Mouse (Mus musculus) midbrain, embryonic 16.5 days (tissue): Measurements from ENCODE around the gene Zdhhc7. TPM values are rescaled to one million over a fixed set of nuclear protein-coding genes. Genes with fewer than 3 reads are reported as not detected.

Source experiments
- ATAC-seq: fragments of 200-750 bp; cut with Nextera tagmentation; 2 replicates; pipeline ENCODE4 v1.8.0; 2017; ENCODE audit warnings: moderate TSS enrichment
- H3K27ac ChIP-seq: fragments of 300-500 bp; sonication (generic); 2 replicates; pipeline ENCODE4 v1.5.1; 2014; ENCODE audit warnings: mild to moderate bottlenecking, low read length, mixed read lengths
- H3K27me3 ChIP-seq: fragments of 300-500 bp; sonication (generic); 2 replicates; pipeline ENCODE4 v1.6.1; 2014; ENCODE audit warnings: low read depth, low read length, mixed read lengths; ENCODE audit not compliant: control insufficient read depth, insufficient read depth
- H3K36me3 ChIP-seq: fragments of 300-500 bp; sonication (generic); 2 replicates; pipeline ENCODE4 v1.6.1; 2014; ENCODE audit warnings: mild to moderate bottlenecking, low read length, moderate library complexity, mixed read lengths; ENCODE audit not compliant: control insufficient read depth, insufficient read depth
- H3K4me1 ChIP-seq: fragments of 300-500 bp; sonication (generic); 2 replicates; pipeline ENCODE4 v1.6.1; 2014; ENCODE audit warnings: mild to moderate bottlenecking, low read length, mixed read lengths; ENCODE audit not compliant: control insufficient read depth, insufficient read depth
- H3K4me2 ChIP-seq: fragments of 300-500 bp; sonication (generic); 2 replicates; pipeline ENCODE4 v1.6.1; 2014; ENCODE audit warnings: mild to moderate bottlenecking, low read length, mixed read lengths
- H3K4me3 ChIP-seq: fragments of 300-500 bp; sonication (generic); 2 replicates; pipeline ENCODE4 v1.5.1; 2014; ENCODE audit warnings: low read depth, mild to moderate bottlenecking, low read length, moderate library complexity, mixed read lengths
- H3K9ac ChIP-seq: fragments of 300-500 bp; sonication (generic); 2 replicates; pipeline ENCODE4 v1.6.1; 2014; ENCODE audit warnings: low read depth, low read length, mixed read lengths
- H3K9me3 ChIP-seq: fragments of 300-500 bp; sonication (generic); replicated peaks from 2 replicates; pipeline ENCODE4 v1.6.1; 2014; ENCODE audit warnings: mild to moderate bottlenecking, low read length, mixed read lengths; ENCODE audit not compliant: control insufficient read depth, poor library complexity, severe bottlenecking
- WGBS: fragments of 180-500 bp; shearing (Covaris S2); extraction: QIAGEN DNeasy Blood & Tissue Kit; methylation state at CpG from one replicate; pipeline ENCODE4 v1.1.7; 2014; 5-methylcytosine and 5-hydroxymethylcytosine counted together
- polyA plus RNA-seq: library from polyadenylated mRNA; unstranded; fragments of >200 nt; fragmentation: Nextera tagmentation; extraction: Ambion mirVana; gene quantifications from 2 replicates; pipeline ENCODE4 v1.2.1, GENCODE M21; 2015

Gene Zdhhc7
- polyA plus RNA-seq = 27.8 and 29.5 TPM in 2 replicates

GRCm38 (mm10) chr8:120101068-120101972, at the start of gene Zdhhc7:
TSS of gene Zdhhc7 (minus strand) at chr8:120101482.
- ATAC-seq = peak; percentile 90
- H3K9me3 ChIP-seq = no peaks in the 10 kb centered on the region
- H3K4me1 ChIP-seq = peaks cover 25% of the 10 kb centered on the region
- H3K4me2 ChIP-seq = peak within 1 kb of the TSS; percentile 94
- no peaks in the 10 kb centered on the region for H3K27me3 ChIP-seq
- WGBS = under 1% methylated on average over 81 of the region's 88 CpGs
- peak within 1 kb of the TSS; percentile 95 for H3K27ac ChIP-seq
- peak within 1 kb of the TSS; percentile 94 for H3K9ac ChIP-seq
- H3K4me3 ChIP-seq = peak within 1 kb of the TSS; percentile 96
- no peaks in the 10 kb centered on the region for H3K36me3 ChIP-seq

- no peak overlapping the region for H3K4me3 ChIP-seq
- peaks cover 2% of the 10 kb centered on the region; the same call in 1 of the 2 replicates for H3K4me1 ChIP-seq
- no peak overlapping the region for H3K4me2 ChIP-seq
- no peaks in the 10 kb centered on the region for H3K27me3 ChIP-seq
- peaks cover 26% of the 10 kb centered on the region for H3K36me3 ChIP-seq
- no peak for ATAC-seq
- no peak overlapping the region for H3K27ac ChIP-seq
- no peak overlapping the region for H3K9ac ChIP-seq
- WGBS = 83% methylated on average over 12 of the region's 12 CpGs
- H3K9me3 ChIP-seq = no peaks in the 10 kb centered on the region
These were observed 48.7 kb upstream of the Zdhhc7 start for GRCm38 (mm10) chr8:120150028-120150427.

- Histone ChIP-seq H3K9me3 (no peaks in the 10 kb centered on the region), H3K9ac (no peak overlapping the region), H3K36me3 (peaks cover 7% of the 10 kb centered on the region; the same call in 1 of the 2 replicates), H3K4me2 (no peak overlapping the region), H3K27ac (no peak overlapping the region), H3K4me1 (peaks cover 16% of the 10 kb centered on the region), H3K4me3 (no peak overlapping the region), H3K27me3 (no peaks in the 10 kb centered on the region)
- WGBS = 81% methylated on average over 1 of the region's 1 CpGs
- ATAC-seq = no peak
These were observed 44.8 kb upstream of the Zdhhc7 start for GRCm38 (mm10) chr8:120146051-120146450.

GRCm38 (mm10) chr8:120144652-120145301, 43.5 kb upstream of the Zdhhc7 start:
- Histone ChIP-seq H3K4me3 (no peak overlapping the region), H3K9me3 (no peaks in the 10 kb centered on the region), H3K4me1 (peaks cover 16% of the 10 kb centered on the region), H3K27me3 (no peaks in the 10 kb centered on the region), H3K36me3 (0 out of 2 replicates have a peak, but pooled peaks cover 6% of the 10 kb centered on the region), H3K9ac (peak overlapping the region; percentile 38; the same call in 1 of the 2 replicates), H3K4me2 (peak overlapping the region; percentile 21; the same call in 1 of the 2 replicates), H3K27ac (peak overlapping the region; percentile 79)
- peak; percentile 73 for ATAC-seq
- 50% methylated on average over 12 of the region's 12 CpGs for WGBS

GRCm38 (mm10) chr8:120143911-120144651, 42.8 kb upstream of the Zdhhc7 start:
- H3K9ac ChIP-seq = peak overlapping the region; percentile 46
- H3K4me2 ChIP-seq = no peak overlapping the region
- no peak overlapping the region for H3K4me3 ChIP-seq
- H3K9me3 ChIP-seq = no peaks in the 10 kb centered on the region
- peaks cover 16% of the 10 kb centered on the region for H3K4me1 ChIP-seq
- WGBS = 48% methylated on average over 15 of the region's 15 CpGs
- peak overlapping the region; percentile 79 for H3K27ac ChIP-seq
- 0 out of 2 replicates have a peak, but pooled peaks cover 3% of the 10 kb centered on the region for H3K36me3 ChIP-seq
- ATAC-seq = peak; percentile 73
- H3K27me3 ChIP-seq = no peaks in the 10 kb centered on the region

GRCm38 (mm10) chr8:120140769-120141168, 39.5 kb upstream of the Zdhhc7 start:
- H3K4me3 ChIP-seq = no peak overlapping the region

GRCm38 (mm10) chr8:120138958-120139357, 37.7 kb upstream of the Zdhhc7 start:
- no peak for ATAC-seq
- Histone ChIP-seq H3K9me3 (no peaks in the 10 kb centered on the region), H3K9ac (no peak overlapping the region), H3K27me3 (no peaks in the 10 kb centered on the region), H3K36me3 (no peaks in the 10 kb centered on the region), H3K27ac (no peak overlapping the region), H3K4me3 (no peak overlapping the region), H3K4me1 (peaks cover 6% of the 10 kb centered on the region), H3K4me2 (no peak overlapping the region)
- 98% methylated on average over 2 of the region's 2 CpGs for WGBS

More at GRCm38 (mm10) chr8:120140769-120141168, 39.5 kb upstream of the Zdhhc7 start:
- Histone ChIP-seq H3K4me1 (peaks cover 18% of the 10 kb centered on the region), H3K4me2 (no peak overlapping the region), H3K36me3 (no peaks in the 10 kb centered on the region), H3K9ac (no peak overlapping the region), H3K9me3 (no peaks in the 10 kb centered on the region), H3K27ac (peak overlapping the region; percentile 7; the same call in 1 of the 2 replicates), H3K27me3 (no peaks in the 10 kb centered on the region)
- ATAC-seq = no peak
- 77% methylated on average over 3 of the region's 3 CpGs for WGBS

GRCm38 (mm10) chr8:120136618-120137017, 35.3 kb upstream of the Zdhhc7 start:
- H3K36me3 ChIP-seq = no peaks in the 10 kb centered on the region
- WGBS = 57% methylated on average over 7 of the region's 7 CpGs
- no peak overlapping the region for H3K27ac ChIP-seq
- H3K4me2 ChIP-seq = no peak overlapping the region
- peaks cover 3% of the 10 kb centered on the region; the same call in 1 of the 2 replicates for H3K4me1 ChIP-seq
- no peak overlapping the region for H3K4me3 ChIP-seq
- H3K9me3 ChIP-seq = no peaks in the 10 kb centered on the region
- no peaks in the 10 kb centered on the region for H3K27me3 ChIP-seq
- no peak overlapping the region for H3K9ac ChIP-seq
- ATAC-seq = no peak
